Mouse (Mus musculus): Measurements from ENCODE around the gene Mum1. TPM values are rescaled to one million over a fixed set of nuclear protein-coding genes. Genes with fewer than 3 reads are reported as not detected.

Mum1 gene
- polyA plus RNA-seq, 1 experiment from 2014 or later, result 66.4 TPM

- H3K4me1 ChIP-seq (replicated peaks; ENCODE audit: control insufficient read depth, insufficient read depth, low read length), result peaks cover 25% of the 10 kb centered on the region
Measured at GRCm38 (mm10) chr10:80261585-80261968, 35.3 kb downstream of the Mum1 start.

GRCm38 (mm10) chr10:80262169-80262568 is 35.9 kb downstream of the Mum1 start:
- Histone ChIP-seq H3K9me3 (ENCODE audit: control insufficient read depth, low read length) (no peaks in the 10 kb centered on the region), H3K27ac (ENCODE audit: low read length) (peak overlapping the region; percentile 100), H3K4me2 (ENCODE audit: low read depth, low read length) (peak overlapping the region; percentile 89), H3K36me3 (ENCODE audit: control insufficient read depth, insufficient read depth, low read length) (peaks cover 4% of the 10 kb centered on the region), H3K9ac (ENCODE audit: low read length) (peak overlapping the region; percentile 75), H3K4me3 (ENCODE audit: low read length) (peak overlapping the region; percentile 63), H3K27me3 (ENCODE audit: control insufficient read depth, insufficient read depth, low read depth, low read length) (no peaks in the 10 kb centered on the region), H3K4me1 (replicated peaks; ENCODE audit: control insufficient read depth, insufficient read depth, low read length) (peaks cover 31% of the 10 kb centered on the region)
- WGBS, result 67% methylated on average over 12 of the region's 12 CpGs
- no peak for ATAC-seq (ENCODE audit: low read depth)

More at GRCm38 (mm10) chr10:80261585-80261968, 35.3 kb downstream of the Mum1 start:
- H3K4me3 ChIP-seq (ENCODE audit: low read length), result peak overlapping the region; percentile 63
- peak overlapping the region; percentile 100 for H3K27ac ChIP-seq (ENCODE audit: low read length)
- H3K4me2 ChIP-seq (ENCODE audit: low read depth, low read length), result peak overlapping the region; percentile 89
- no peaks in the 10 kb centered on the region for H3K9me3 ChIP-seq (ENCODE audit: control insufficient read depth, low read length)
- under 1% methylated on average over 14 of the region's 14 CpGs for WGBS
- no peaks in the 10 kb centered on the region for H3K27me3 ChIP-seq (ENCODE audit: control insufficient read depth, insufficient read depth, low read depth, low read length)
- peak; percentile 79 for ATAC-seq (ENCODE audit: low read depth)
- peaks cover 9% of the 10 kb centered on the region for H3K36me3 ChIP-seq (ENCODE audit: control insufficient read depth, insufficient read depth, low read length)
- H3K9ac ChIP-seq (ENCODE audit: low read length), result peak overlapping the region; percentile 75

GRCm38 (mm10) chr10:80262776-80263365 is 36.6 kb downstream of the Mum1 start:
- 89% methylated on average over 10 of the region's 10 CpGs for WGBS

GRCm38 (mm10) chr10:80264341-80265148 is 38.3 kb downstream of the Mum1 start:
- ATAC-seq (ENCODE audit: low read depth), result peak; percentile 50
- Histone ChIP-seq H3K4me3 (ENCODE audit: low read length) (peak overlapping the region; percentile 80), H3K27me3 (ENCODE audit: control insufficient read depth, insufficient read depth, low read depth, low read length) (no peaks in the 10 kb centered on the region), H3K27ac (ENCODE audit: low read length) (peak overlapping the region; percentile 82), H3K9me3 (ENCODE audit: control insufficient read depth, low read length) (no peaks in the 10 kb centered on the region), H3K9ac (ENCODE audit: low read length) (peak overlapping the region; percentile 100), H3K36me3 (ENCODE audit: control insufficient read depth, insufficient read depth, low read length) (peaks cover 4% of the 10 kb centered on the region; the same call in 1 of the 2 replicates), H3K4me2 (ENCODE audit: low read depth, low read length) (peak overlapping the region; percentile 90), H3K4me1 (replicated peaks; ENCODE audit: control insufficient read depth, insufficient read depth, low read length) (peaks cover 42% of the 10 kb centered on the region)
- 1% methylated on average over 60 of the region's 81 CpGs for WGBS

More at GRCm38 (mm10) chr10:80262776-80263365, 36.6 kb downstream of the Mum1 start:
- Histone ChIP-seq H3K9ac (ENCODE audit: low read length) (no peak overlapping the region), H3K27ac (ENCODE audit: low read length) (no peak overlapping the region), H3K4me1 (replicated peaks; ENCODE audit: control insufficient read depth, insufficient read depth, low read length) (peaks cover 38% of the 10 kb centered on the region), H3K27me3 (ENCODE audit: control insufficient read depth, insufficient read depth, low read depth, low read length) (no peaks in the 10 kb centered on the region), H3K9me3 (ENCODE audit: control insufficient read depth, low read length) (no peaks in the 10 kb centered on the region), H3K4me3 (ENCODE audit: low read length) (no peak overlapping the region), H3K36me3 (ENCODE audit: control insufficient read depth, insufficient read depth, low read length) (peaks cover 4% of the 10 kb centered on the region; the same call in 1 of the 2 replicates), H3K4me2 (ENCODE audit: low read depth, low read length) (no peak overlapping the region)
- no peak for ATAC-seq (ENCODE audit: low read depth)

GRCm38 (mm10) chr10:80265149-80265486 is 38.9 kb downstream of the Mum1 start:
- peak overlapping the region; percentile 69 for H3K4me2 ChIP-seq (ENCODE audit: low read depth, low read length)
- H3K36me3 ChIP-seq (ENCODE audit: control insufficient read depth, insufficient read depth, low read length), result peaks cover 4% of the 10 kb centered on the region; the same call in 1 of the 2 replicates
- peak overlapping the region; percentile 80 for H3K4me3 ChIP-seq (ENCODE audit: low read length)
- peak overlapping the region; percentile 100 for H3K9ac ChIP-seq (ENCODE audit: low read length)
- WGBS, result 1% methylated on average over 18 of the region's 18 CpGs
- ATAC-seq (ENCODE audit: low read depth), result no peak
- H3K27me3 ChIP-seq (ENCODE audit: control insufficient read depth, insufficient read depth, low read depth, low read length), result no peaks in the 10 kb centered on the region
- peak overlapping the region; percentile 82 for H3K27ac ChIP-seq (ENCODE audit: low read length)
- no peaks in the 10 kb centered on the region for H3K9me3 ChIP-seq (ENCODE audit: control insufficient read depth, low read length)
- H3K4me1 ChIP-seq (replicated peaks; ENCODE audit: control insufficient read depth, insufficient read depth, low read length), result peaks cover 36% of the 10 kb centered on the region

- Histone ChIP-seq H3K4me1 (replicated peaks; ENCODE audit: control insufficient read depth, insufficient read depth, low read length) (peaks cover 32% of the 10 kb centered on the region), H3K27ac (ENCODE audit: low read length) (no peak overlapping the region), H3K27me3 (ENCODE audit: control insufficient read depth, insufficient read depth, low read depth, low read length) (no peaks in the 10 kb centered on the region), H3K9me3 (ENCODE audit: control insufficient read depth, low read length) (no peaks in the 10 kb centered on the region), H3K36me3 (ENCODE audit: control insufficient read depth, insufficient read depth, low read length) (peaks cover 16% of the 10 kb centered on the region; the same call in 1 of the 2 replicates), H3K9ac (ENCODE audit: low read length) (no peak overlapping the region), H3K4me2 (ENCODE audit: low read depth, low read length) (no peak overlapping the region), H3K4me3 (ENCODE audit: low read length) (no peak overlapping the region)
- ATAC-seq (ENCODE audit: low read depth), result no peak
- 86% methylated on average over 2 of the region's 2 CpGs for WGBS
Measured at GRCm38 (mm10) chr10:80270099-80270498, 43.9 kb downstream of the Mum1 start.

- H3K4me2 ChIP-seq (ENCODE audit: low read depth, low read length), result no peak overlapping the region
- H3K9ac ChIP-seq (ENCODE audit: low read length), result no peak overlapping the region
- ATAC-seq (ENCODE audit: low read depth), result no peak
- 0 out of 2 replicates have a peak overlapping the region, but pooled peaks have one; percentile 22 for H3K27ac ChIP-seq (ENCODE audit: low read length)
- H3K9me3 ChIP-seq (ENCODE audit: control insufficient read depth, low read length), result no peaks in the 10 kb centered on the region
- no peak overlapping the region for H3K4me3 ChIP-seq (ENCODE audit: low read length)
- 51% methylated on average over 6 of the region's 6 CpGs for WGBS
- H3K36me3 ChIP-seq (ENCODE audit: control insufficient read depth, insufficient read depth, low read length), result peaks cover 16% of the 10 kb centered on the region
- no peaks in the 10 kb centered on the region for H3K27me3 ChIP-seq (ENCODE audit: control insufficient read depth, insufficient read depth, low read depth, low read length)
- peaks cover 32% of the 10 kb centered on the region for H3K4me1 ChIP-seq (replicated peaks; ENCODE audit: control insufficient read depth, insufficient read depth, low read length)
Measured at GRCm38 (mm10) chr10:80270734-80271181, 44.5 kb downstream of the Mum1 start.

- no peak overlapping the region for H3K27ac ChIP-seq (ENCODE audit: low read length)
Measured at GRCm38 (mm10) chr10:80271186-80271843, 45.1 kb downstream of the Mum1 start.

More at GRCm38 (mm10) chr10:80271186-80271843, 45.1 kb downstream of the Mum1 start:
- Histone ChIP-seq H3K9me3 (ENCODE audit: control insufficient read depth, low read length) (no peaks in the 10 kb centered on the region), H3K4me1 (replicated peaks; ENCODE audit: control insufficient read depth, insufficient read depth, low read length) (peaks cover 29% of the 10 kb centered on the region), H3K4me2 (ENCODE audit: low read depth, low read length) (no peak overlapping the region), H3K4me3 (ENCODE audit: low read length) (no peak overlapping the region), H3K36me3 (ENCODE audit: control insufficient read depth, insufficient read depth, low read length) (peaks cover 22% of the 10 kb centered on the region), H3K9ac (ENCODE audit: low read length) (no peak overlapping the region), H3K27me3 (ENCODE audit: control insufficient read depth, insufficient read depth, low read depth, low read length) (no peaks in the 10 kb centered on the region)
- ATAC-seq (ENCODE audit: low read depth), result no peak
- WGBS, result 79% methylated on average over 5 of the region's 5 CpGs
